Mouse (Mus musculus) embryonic facial prominence, embryonic 15.5 days (tissue): Measurements from ENCODE around the gene Snx30. TPM values are rescaled to one million over a fixed set of nuclear protein-coding genes. Genes with fewer than 3 reads are reported as not detected.

Experiments
- polyA plus RNA-seq: library from polyadenylated mRNA; unstranded; fragments of >200 nt; fragmentation: Nextera tagmentation; extraction: Ambion mirVana; gene quantifications from 2 replicates; pipeline ENCODE4 v1.2.1, GENCODE M21; 2015

Snx30 gene
- polyA plus RNA-seq, 1 experiment from 2014 or later = 11.1 TPM

Other genes with a start within 250 kb of the Snx30 start
- 25.7 and 27.1 TPM in 2 replicates for gene Hsdl2, start 224.3 kb upstream of the Snx30 start, polyA plus RNA-seq
- gene E130308A19Rik, start 179.6 kb upstream of the Snx30 start, polyA plus RNA-seq = 18.7 and 19.1 TPM in 2 replicates
- 43.8 and 45.8 TPM in 2 replicates for gene Inip, start 4.3 kb upstream of the Snx30 start, polyA plus RNA-seq
- gene Slc46a2, start 109.2 kb downstream of the Snx30 start, polyA plus RNA-seq = 4.6 and 5.3 TPM in 2 replicates
- gene Mup4, start 154.9 kb downstream of the Snx30 start, polyA plus RNA-seq = not detected in 2 replicates
- not detected in 2 replicates for gene Mup6, start 158.5 kb downstream of the Snx30 start, polyA plus RNA-seq